Mouse (Mus musculus) spleen, embryonic (tissue): ENCODE data around the gene Eng.

Experiments used
- CTCF ChIA-PET: fragments of 350-600 bp; sonication (Branson Sonifier 250); formaldehyde crosslinking; loops from one replicate; lab custom pipeline; 2022; lab: Charles Lee

The Eng gene

GRCm38 (mm10) chr2:32676821-32677220 is 30.4 kb downstream of the Eng start:
- CTCF ChIA-PET, result interaction anchor here (0.6 kb wide), 1 partner anchor 76 kb away, joined by 3 read pairs; no protein-coding TSS in a partner anchor

- CTCF ChIA-PET, result no interaction called here
Observed at GRCm38 (mm10) chr2:32677683-32678082, 31.3 kb downstream of the Eng start.

- CTCF ChIA-PET, result no interaction called here
Observed at GRCm38 (mm10) chr2:32680051-32680451, 33.7 kb downstream of the Eng start.

GRCm38 (mm10) chr2:32680961-32681650 is 34.7 kb downstream of the Eng start:
- CTCF ChIA-PET, result no interaction called here

- CTCF ChIA-PET, result no interaction called here
Observed at GRCm38 (mm10) chr2:32681754-32682153, 35.4 kb downstream of the Eng start.

- CTCF ChIA-PET, result no interaction called here
Observed at GRCm38 (mm10) chr2:32682721-32683417, 36.5 kb downstream of the Eng start.

- CTCF ChIA-PET, result no interaction called here
Observed at GRCm38 (mm10) chr2:32683701-32684100, 37.3 kb downstream of the Eng start.

- CTCF ChIA-PET, result no interaction called here
Observed at GRCm38 (mm10) chr2:32684681-32685428, 38.5 kb downstream of the Eng start.

- CTCF ChIA-PET, result no interaction called here
Observed at GRCm38 (mm10) chr2:32685807-32686206, 39.4 kb downstream of the Eng start.

- CTCF ChIA-PET, result interaction anchor here (0.6 kb wide), 1 partner anchor 478 kb away, joined by 5 read pairs; no protein-coding TSS in a partner anchor
Observed at GRCm38 (mm10) chr2:32686640-32687039, 40.2 kb downstream of the Eng start.

GRCm38 (mm10) chr2:32687562-32687961 is 41.2 kb downstream of the Eng start:
- CTCF ChIA-PET, result no interaction called here

- CTCF ChIA-PET, result interaction anchor here (0.6 to 1.2 kb wide), 5 partner anchors 54 to 1715 kb away, joined by 3 to 4 read pairs (median 4); no protein-coding TSS in a partner anchor
Observed at GRCm38 (mm10) chr2:32689420-32689819, 43.0 kb downstream of the Eng start.

GRCm38 (mm10) chr2:32691041-32691440 is 44.6 kb downstream of the Eng start:
- CTCF ChIA-PET, result no interaction called here

- CTCF ChIA-PET, result interaction anchor here (1.1 kb wide), 1 partner anchor 64 kb away, joined by 4 read pairs; the partner anchor contains the start of gene Tor2a
Observed at GRCm38 (mm10) chr2:32692496-32692895, 46.1 kb downstream of the Eng start.

- CTCF ChIA-PET, result interaction anchor here (0.6 to 1.1 kb wide), 2 partner anchors 64 to 241 kb away, joined by 3 to 4 read pairs; partner anchors contain the start of gene Tor2a
Observed at GRCm38 (mm10) chr2:32693282-32693681, 46.9 kb downstream of the Eng start.

- CTCF ChIA-PET, result interaction anchor here (0.6 kb wide), 1 partner anchor 242 kb away, joined by 3 read pairs; no protein-coding TSS in a partner anchor
Observed at GRCm38 (mm10) chr2:32693823-32694411, 47.5 kb downstream of the Eng start.

- CTCF ChIA-PET, result no interaction called here
Observed at GRCm38 (mm10) chr2:32694691-32695090, 48.3 kb downstream of the Eng start.

GRCm38 (mm10) chr2:32699680-32700079 is 53.3 kb downstream of the Eng start:
- CTCF ChIA-PET, result no interaction called here

GRCm38 (mm10) chr2:32700966-32701743 is 54.8 kb downstream of the Eng start:
- CTCF ChIA-PET, result no interaction called here

- CTCF ChIA-PET, result no interaction called here
Observed at GRCm38 (mm10) chr2:32703046-32703445, 56.7 kb downstream of the Eng start.

- CTCF ChIA-PET, result interaction anchor here (0.6 kb wide), 1 partner anchor 48 kb away, joined by 3 read pairs; no protein-coding TSS in a partner anchor
Observed at GRCm38 (mm10) chr2:32704021-32704421, 57.6 kb downstream of the Eng start, which contains the start of gene Fpgs. Fpgs (minus strand) TSS chr2:32704145.
